Mouse (Mus musculus) small intestine, adult 2 months (tissue): ENCODE results near the gene Gm10197. TPM values are rescaled to one million over a fixed set of nuclear protein-coding genes. Genes with fewer than 3 reads are reported as not detected.

Experiments
- H3K27ac ChIP-seq: fragments of 200-500 bp; 2 replicates; pipeline ENCODE4 v1.5.1; 2012; ENCODE audit warnings: low read depth, low read length, control low read depth, inconsistent platforms; ENCODE audit not compliant: insufficient read depth
- H3K27me3 ChIP-seq: fragments of 200-500 bp; 2 replicates; pipeline ENCODE4 v1.6.1; 2012; ENCODE audit warnings: mild to moderate bottlenecking, moderate library complexity, low read length, inconsistent platforms; ENCODE audit not compliant: control insufficient read depth, insufficient read depth
- H3K36me3 ChIP-seq: fragments of 200-500 bp; 2 replicates; pipeline ENCODE4 v1.6.1; 2012; ENCODE audit warnings: mild to moderate bottlenecking, low read length, control low read depth, inconsistent platforms; ENCODE audit not compliant: control insufficient read depth, insufficient read depth
- H3K4me1 ChIP-seq: fragments of 200-500 bp; 2 replicates; pipeline ENCODE4 v1.6.1; 2012; ENCODE audit warnings: low read length, inconsistent platforms, mixed read lengths; ENCODE audit not compliant: control insufficient read depth, insufficient read depth, insufficient read length
- H3K4me3 ChIP-seq: fragments of 200-500 bp; 2 replicates; pipeline ENCODE4 v1.5.1; 2012; ENCODE audit warnings: low read depth, mild to moderate bottlenecking, control low read depth, inconsistent platforms, low read length, moderate library complexity
- CTCF ChIP-seq: fragments of 200-500 bp; IDR thresholded peaks from 2 replicates; pipeline ENCODE4 v1.5.1; 2012; ENCODE audit warnings: low read depth, mild to moderate bottlenecking, control low read depth, inconsistent platforms, low read length, moderate library complexity, mixed read lengths; ENCODE audit not compliant: insufficient replicate concordance, insufficient read length; ENCODE audit errors: extremely low read depth
- POLR2A ChIP-seq: fragments of 200-500 bp; IDR thresholded peaks from 2 replicates; pipeline ENCODE4 v1.6.1; 2012; ENCODE audit warnings: low read depth, mild to moderate bottlenecking, control low read depth, inconsistent platforms, low read length, moderate library complexity
- WGBS: fragments of 180-500 bp; shearing (Covaris S2); methylation state at CpG from one replicate; pipeline ENCODE4 v1.1.7; 2018; 5-methylcytosine and 5-hydroxymethylcytosine counted together
- polyA plus RNA-seq: library from polyadenylated mRNA; depleted of rRNA; stranded (reverse); fragments of >200 nt; gene quantifications from 2 replicates; pipeline ENCODE4 v1.2.3, GENCODE M21; 2012

Gm10197 gene
- polyA plus RNA-seq, 1 experiment = not detected

- TF ChIP-seq POLR2A (no peak), CTCF (no peak)
- WGBS = 90% methylated on average over 16 of the region's 16 CpGs
- no peak overlapping the region for H3K27ac ChIP-seq
These were observed 16.5 kb downstream of the Gm10197 start for GRCm38 (mm10) chr19:53355065-53355464.

GRCm38 (mm10) chr19:53354271-53355000 is 17.1 kb downstream of the Gm10197 start:
- WGBS = 90% methylated on average over 7 of the region's 7 CpGs
- Histone ChIP-seq H3K27ac (no peak overlapping the region), H3K4me1 (no peaks in the 10 kb centered on the region; the same call in 1 of the 2 replicates), H3K36me3 (peaks cover 6% of the 10 kb centered on the region), H3K4me3 (no peak overlapping the region), H3K27me3 (no peaks in the 10 kb centered on the region)
- TF ChIP-seq CTCF (no peak), POLR2A (no peak)

More at GRCm38 (mm10) chr19:53355065-53355464, 16.5 kb downstream of the Gm10197 start:
- peaks cover 2% of the 10 kb centered on the region; the same call in 1 of the 2 replicates for H3K4me1 ChIP-seq
- H3K4me3 ChIP-seq = no peak overlapping the region
- H3K27me3 ChIP-seq = no peaks in the 10 kb centered on the region
- peaks cover 6% of the 10 kb centered on the region for H3K36me3 ChIP-seq

DNA sequence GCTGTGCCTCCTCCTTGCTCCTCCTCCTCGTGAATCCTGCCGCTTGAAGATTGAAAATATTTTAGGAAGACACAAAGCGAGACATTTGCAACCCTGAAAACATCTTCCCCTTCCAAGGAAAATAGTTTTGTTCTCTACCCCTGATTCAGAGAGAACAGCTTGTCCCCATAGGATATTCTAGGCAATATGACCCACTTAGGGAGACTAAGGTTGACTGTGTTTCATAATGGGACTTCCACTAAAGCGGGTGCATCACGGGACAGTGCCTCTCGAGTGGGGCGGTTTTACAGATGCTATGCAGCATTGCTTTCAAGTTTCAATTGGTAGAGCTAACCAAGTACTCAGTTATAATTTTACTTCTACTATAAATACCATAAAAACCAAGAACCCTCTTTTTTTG is 17.7 kb downstream of the Gm10197 start:
- 94% methylated on average over 7 of the region's 7 CpGs for WGBS
- TF ChIP-seq CTCF = no peak
- no peak for TF ChIP-seq POLR2A

GRCm38 (mm10) chr19:53345766-53346165 is 25.8 kb downstream of the Gm10197 start:
- 87% methylated on average over 14 of the region's 14 CpGs for WGBS
- Histone ChIP-seq H3K36me3 (peaks cover 7% of the 10 kb centered on the region), H3K27ac (no peak overlapping the region), H3K4me3 (no peak overlapping the region), H3K4me1 (no peaks in the 10 kb centered on the region), H3K27me3 (no peaks in the 10 kb centered on the region)
- TF ChIP-seq CTCF (no peak), POLR2A (no peak)

More for the DNA sequence above, 17.7 kb downstream of the Gm10197 start:
- Histone ChIP-seq H3K4me1 (no peaks in the 10 kb centered on the region; the same call in 1 of the 2 replicates), H3K36me3 (peaks cover 6% of the 10 kb centered on the region), H3K4me3 (no peak overlapping the region), H3K27ac (no peak overlapping the region), H3K27me3 (no peaks in the 10 kb centered on the region)

DNA sequence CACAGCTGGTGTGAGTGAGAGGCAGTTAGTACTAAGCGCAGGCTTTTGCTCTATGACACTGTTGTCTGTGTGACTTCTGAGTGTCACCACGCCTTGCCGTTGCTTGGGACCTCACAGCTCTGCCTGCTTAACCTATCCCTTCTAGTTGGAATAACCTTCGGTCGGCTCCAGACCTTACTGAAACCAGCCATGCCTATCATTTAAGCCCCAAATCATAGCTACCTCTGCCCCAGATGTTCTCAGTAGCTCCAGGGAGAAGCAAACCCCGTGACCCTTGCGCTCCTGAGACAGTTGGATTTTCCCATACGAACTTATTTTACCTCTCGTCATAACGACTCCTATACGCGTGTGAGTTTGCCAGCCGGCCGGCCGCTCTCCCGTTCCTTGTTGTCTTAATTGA is 27.5 kb downstream of the Gm10197 start:
- 87% methylated on average over 16 of the region's 16 CpGs for WGBS
- H3K4me1 ChIP-seq = no peaks in the 10 kb centered on the region
- no peak overlapping the region for H3K27ac ChIP-seq
- no peak overlapping the region for H3K4me3 ChIP-seq
- peaks cover 6% of the 10 kb centered on the region for H3K36me3 ChIP-seq
- TF ChIP-seq POLR2A = no peak
- TF ChIP-seq CTCF = no peak
- no peaks in the 10 kb centered on the region for H3K27me3 ChIP-seq

DNA sequence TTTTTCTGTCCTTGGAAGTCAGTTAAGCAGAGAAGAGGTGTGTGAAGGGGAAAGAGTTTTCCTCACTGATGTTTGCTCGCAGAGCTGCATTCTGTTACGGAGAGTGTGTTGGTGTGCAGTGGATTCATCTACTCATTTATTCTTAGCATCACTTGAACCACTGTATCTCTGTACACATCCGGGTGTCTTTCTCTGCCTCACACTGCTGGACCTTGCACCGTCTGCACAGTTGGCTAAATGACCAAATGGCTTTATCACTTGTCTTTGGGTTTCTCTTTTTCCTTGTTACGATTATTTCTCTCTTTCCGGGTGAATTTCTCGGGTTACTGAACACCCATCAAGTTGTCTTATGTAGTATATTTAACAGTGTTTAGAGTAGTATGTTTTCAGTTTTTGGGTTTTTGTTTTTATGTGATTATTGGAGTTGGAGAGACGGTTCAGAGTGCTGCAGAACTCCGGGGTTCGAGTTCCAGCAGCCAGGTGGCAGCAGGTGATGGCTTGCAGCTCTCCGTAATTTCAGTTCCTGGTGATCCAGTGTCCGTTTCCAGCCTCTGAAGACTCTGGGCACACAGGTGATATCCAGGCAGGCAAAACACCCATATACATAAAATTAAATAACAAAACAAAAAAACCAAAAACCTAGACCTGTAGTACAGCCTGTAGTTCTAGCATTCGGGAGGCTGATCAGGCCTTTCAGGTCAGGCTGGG is 28.2 kb downstream of the Gm10197 start:
- 71% methylated on average over 13 of the region's 13 CpGs for WGBS
- H3K27me3 ChIP-seq = no peaks in the 10 kb centered on the region
- peaks cover 8% of the 10 kb centered on the region for H3K36me3 ChIP-seq
- H3K4me1 ChIP-seq = no peaks in the 10 kb centered on the region
- no peak overlapping the region for H3K4me3 ChIP-seq
- TF ChIP-seq POLR2A (no peak), CTCF (no peak)
- H3K27ac ChIP-seq = no peak overlapping the region

- Histone ChIP-seq H3K36me3 (peaks cover 16% of the 10 kb centered on the region), H3K4me3 (no peak overlapping the region), H3K4me1 (no peaks in the 10 kb centered on the region), H3K27me3 (no peaks in the 10 kb centered on the region), H3K27ac (no peak overlapping the region)
- no peak for TF ChIP-seq CTCF
- TF ChIP-seq POLR2A = no peak
- 18% methylated on average over 6 of the region's 6 CpGs for WGBS
These were observed 31.1 kb downstream of the Gm10197 start for GRCm38 (mm10) chr19:53340423-53340822.
